Mouse (Mus musculus): ENCODE data around the gene Agfg1. TPM values are rescaled to one million over a fixed set of nuclear protein-coding genes. Genes with fewer than 3 reads are reported as not detected.

Agfg1 gene
- total and polyA plus RNA-seq, 3 experiments, result 34.1 to 58.6 TPM; not detected in 1

- TF ChIP-seq ETS1 (IDR thresholded peaks at IDR 0.05; ENCODE audit: low read depth, low read length), result peak; percentile 54; the same call in 1 of the 2 replicates
Measured at GRCm38 (mm10) chr1:82839296-82839613, at the start of gene Agfg1 (continued).

- Histone ChIP-seq H3K79me2 (ENCODE audit: control insufficient read depth, insufficient read depth, low read length, poor library complexity) (no peaks in the 10 kb centered on the region), H3K9me3 (replicated peaks; ENCODE audit: insufficient read depth, low read length) (no peaks in the 10 kb centered on the region), H3K27me3 (ENCODE audit: control insufficient read depth in 1 of 2, insufficient read depth in 2 of 2, low read length in 2 of 2) (no peaks in the 10 kb centered on the region), H3K9ac (ENCODE audit: control insufficient read depth, low read depth, low read length, poor library complexity, severe bottlenecking) (no peak overlapping the region), H3K36me3 (ENCODE audit: control insufficient read depth in 1 of 2, insufficient read depth in 2 of 2, low read length in 2 of 2) (0 out of 4 replicates have a peak, but pooled peaks cover 0 to 2% of the 10 kb centered on the region in 2 experiments), H3K4me1 (ENCODE audit: control insufficient read depth in 1 of 2, insufficient read depth in 2 of 2, low read length in 2 of 2) (peaks cover 0 to 6% of the 10 kb centered on the region in 2 experiments; a peak in 2 of 4 replicates), H3K4me3 (ENCODE audit: control insufficient read depth in 1 of 2, insufficient read depth in 1 of 2, low read depth in 2 of 2, low read length in 2 of 2) (no peak overlapping the region), H3K27ac (ENCODE audit: control insufficient read depth, low read depth, low read length) (no peak overlapping the region)
- TF ChIP-seq MYC (IDR thresholded peaks at IDR 0.05; ENCODE audit: low read depth, low read length) (no peak), USF2 (IDR thresholded peaks at IDR 0.05; ENCODE audit: borderline replicate concordance in 1 of 2, insufficient read depth in 1 of 2, low read depth in 1 of 2, low read length in 2 of 2) (no peak)
- no peak for DNase-seq (ENCODE audit: low read depth, low spot score)
Measured at GRCm38 (mm10) chr1:82791105-82791504, 48.2 kb upstream of the Agfg1 start.

GRCm38 (mm10) chr1:82792238-82792637, 47.0 kb upstream of the Agfg1 start:
- no peaks in the 10 kb centered on the region for H3K27me3 ChIP-seq (ENCODE audit: control insufficient read depth in 1 of 2, insufficient read depth in 2 of 2, low read length in 2 of 2)
- no peak overlapping the region for H3K9ac ChIP-seq (ENCODE audit: control insufficient read depth, low read depth, low read length, poor library complexity, severe bottlenecking)
- H3K9me3 ChIP-seq (replicated peaks; ENCODE audit: insufficient read depth, low read length), result no peaks in the 10 kb centered on the region
- no peak overlapping the region for H3K27ac ChIP-seq (ENCODE audit: control insufficient read depth, low read depth, low read length)
- H3K79me2 ChIP-seq (ENCODE audit: control insufficient read depth, insufficient read depth, low read length, poor library complexity), result no peaks in the 10 kb centered on the region
- peak; percentile 39 for DNase-seq (ENCODE audit: low read depth, low spot score)
- 0 out of 4 replicates have a peak, but pooled peaks cover 0 to 2% of the 10 kb centered on the region in 2 experiments for H3K36me3 ChIP-seq (ENCODE audit: control insufficient read depth in 1 of 2, insufficient read depth in 2 of 2, low read length in 2 of 2)
- no peak overlapping the region for H3K4me3 ChIP-seq (ENCODE audit: control insufficient read depth in 1 of 2, insufficient read depth in 1 of 2, low read depth in 2 of 2, low read length in 2 of 2)
- peaks cover 0 to 6% of the 10 kb centered on the region in 2 experiments; a peak in 2 of 4 replicates for H3K4me1 ChIP-seq (ENCODE audit: control insufficient read depth in 1 of 2, insufficient read depth in 2 of 2, low read length in 2 of 2)
- TF ChIP-seq GATA1 (IDR thresholded peaks at IDR 0.05; ENCODE audit: low read depth, low read length) (no peak), MXI1 (IDR thresholded peaks at IDR 0.05; ENCODE audit: low read depth, low read length) (no peak)

- Histone ChIP-seq H3K79me2 (ENCODE audit: control insufficient read depth, insufficient read depth, low read length, poor library complexity) (no peaks in the 10 kb centered on the region), H3K27ac (ENCODE audit: control insufficient read depth, low read depth, low read length) (no peak overlapping the region), H3K4me3 (ENCODE audit: control insufficient read depth in 1 of 2, insufficient read depth in 1 of 2, low read depth in 2 of 2, low read length in 2 of 2) (no peak overlapping the region), H3K9ac (ENCODE audit: control insufficient read depth, low read depth, low read length, poor library complexity, severe bottlenecking) (no peak overlapping the region), H3K4me1 (ENCODE audit: control insufficient read depth in 1 of 2, insufficient read depth in 2 of 2, low read length in 2 of 2) (peaks cover 0 to 3% of the 10 kb centered on the region in 2 experiments; a peak in 1 of 4 replicates), H3K27me3 (ENCODE audit: control insufficient read depth in 1 of 2, insufficient read depth in 2 of 2, low read length in 2 of 2) (no peaks in the 10 kb centered on the region), H3K9me3 (replicated peaks; ENCODE audit: insufficient read depth, low read length) (no peaks in the 10 kb centered on the region), H3K36me3 (ENCODE audit: control insufficient read depth in 1 of 2, insufficient read depth in 2 of 2, low read length in 2 of 2) (no peaks in the 10 kb centered on the region)
- TF ChIP-seq HCFC1 (IDR thresholded peaks at IDR 0.05; ENCODE audit: low read depth, low read length) (no peak), CHD2 (IDR thresholded peaks at IDR 0.05; ENCODE audit: low read length) (no peak), GATA1 (IDR thresholded peaks at IDR 0.05; ENCODE audit: low read depth, low read length) (no peak), RCOR1 (IDR thresholded peaks at IDR 0.05; ENCODE audit: low read depth, low read length) (no peak), POLR2AphosphoS2 (IDR thresholded peaks at IDR 0.05; ENCODE audit: low read length) (no peak), UBTF (IDR thresholded peaks at IDR 0.05; ENCODE audit: borderline replicate concordance, insufficient read depth, low read depth, low read length) (no peak), MAZ (IDR thresholded peaks at IDR 0.05; ENCODE audit: low read depth, low read length) (no peak), ZNF384 (IDR thresholded peaks at IDR 0.05; ENCODE audit: low read depth, low read length) (no peak), BHLHE40 (IDR thresholded peaks at IDR 0.05; ENCODE audit: borderline replicate concordance, low read depth, low read length) (no peak), ZKSCAN1 (IDR thresholded peaks at IDR 0.05; ENCODE audit: low read depth, low read length) (no peak), MYB (IDR thresholded peaks at IDR 0.05; ENCODE audit: low read depth, low read length) (no peak), RAD21 (IDR thresholded peaks at IDR 0.05; ENCODE audit: low read depth, low read length) (no peak), MAX (IDR thresholded peaks at IDR 0.05; ENCODE audit: low read length) (no peak), MAFK (IDR thresholded peaks at IDR 0.05; ENCODE audit: borderline replicate concordance, low read depth, low read length) (no peak), NELFE (IDR thresholded peaks at IDR 0.05; ENCODE audit: low read depth, low read length) (no peak), E2F4 (IDR thresholded peaks at IDR 0.05; ENCODE audit: borderline replicate concordance, low read depth, low read length) (no peak), TCF12 (IDR thresholded peaks at IDR 0.05; ENCODE audit: low read depth, low read length) (no peak), TBP (IDR thresholded peaks at IDR 0.05; ENCODE audit: low read depth, low read length) (no peak), USF2 (IDR thresholded peaks at IDR 0.05; ENCODE audit: borderline replicate concordance in 1 of 2, insufficient read depth in 1 of 2, low read depth in 1 of 2, low read length in 2 of 2) (no peak)
- no peak for DNase-seq (ENCODE audit: low read depth, low spot score)
Measured at GRCm38 (mm10) chr1:82793110-82793509, 46.2 kb upstream of the Agfg1 start.
